Comparison of ENCODE assay signal across 31 mouse cellular contexts in the genomic region with DNA sequence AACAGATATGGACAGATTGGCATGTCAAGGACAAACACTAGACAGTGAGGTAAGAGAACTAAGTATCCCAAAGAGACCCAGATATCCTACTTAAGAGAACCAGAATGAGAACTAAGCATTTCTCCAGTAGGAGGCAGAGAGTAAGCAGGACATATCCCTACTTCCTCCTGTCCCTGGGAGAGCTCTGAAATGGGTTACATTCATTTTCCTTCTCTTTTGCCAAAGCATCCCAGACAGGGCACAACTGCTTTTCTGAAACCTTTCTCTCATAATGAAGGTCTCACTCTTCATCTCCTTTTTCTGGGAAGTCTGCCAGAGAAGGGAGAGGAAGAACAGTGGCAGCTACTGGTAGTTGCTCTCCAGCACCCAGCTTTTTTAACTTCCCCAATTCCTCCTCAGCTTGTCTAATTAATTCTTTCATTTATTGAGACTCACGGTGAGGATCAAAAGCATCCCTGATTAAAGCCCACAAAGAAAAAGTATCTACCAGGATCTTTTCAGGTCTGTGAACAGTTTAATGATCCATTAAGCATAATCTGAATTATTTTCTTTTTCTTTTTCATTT. TPM values are rescaled to one million over a fixed set of nuclear protein-coding genes. Genes with fewer than 3 reads are reported as not detected.
A peak's percentile ranks its signal among the peaks of the same experiment; 100 is the strongest.
DNase-seq lines count a peak whose midpoint lies in the region; ATAC-seq and TF ChIP-seq lines count a peak whose summit lies in the region.
"Had no signal": no experiment of that assay in that cellular context is flagged by ENCODE, and none has a peak within 500 bp of the region (broad histone marks: within the 10 kb centered on the region; RNA-seq: fewer than 3 reads in every experiment).

No protein-coding gene starts in this region.

- no peaks in the 10 kb centered on the region for H3K27me3 ChIP-seq in forebrain, embryonic 14.5 days (replicated peaks; ENCODE audit: control insufficient read depth, insufficient read depth, low read length)
- H3K27me3 ChIP-seq in forebrain, embryonic 16.5 days (replicated peaks; ENCODE audit: control insufficient read depth, insufficient read depth, low read length), result no peaks in the 10 kb centered on the region
- no peaks in the 10 kb centered on the region for H3K27me3 ChIP-seq in midbrain, embryonic 14.5 days (ENCODE audit: control insufficient read depth, insufficient read depth, low read length)
- H3K27me3 ChIP-seq in midbrain, embryonic 13.5 days, result no peaks in the 10 kb centered on the region
- H3K27me3 ChIP-seq: embryonic facial prominence, embryonic 15.5 days; hindbrain, embryonic 15.5 days; Patski had no signal

- no peaks in the 10 kb centered on the region for H3K9me3 ChIP-seq in forebrain, embryonic 14.5 days (replicated peaks; ENCODE audit: control insufficient read depth, low read length)
- no peaks in the 10 kb centered on the region for H3K9me3 ChIP-seq in forebrain, embryonic 16.5 days (ENCODE audit: control insufficient read depth, low read length)
- H3K9me3 ChIP-seq in midbrain, embryonic 14.5 days (ENCODE audit: control insufficient read depth, low read length), result no peaks in the 10 kb centered on the region
- H3K9me3 ChIP-seq in midbrain, embryonic 13.5 days, result no peaks in the 10 kb centered on the region
- H3K9me3 ChIP-seq: embryonic facial prominence, embryonic 15.5 days; G1E; heart, embryonic 10.5 days; hindbrain, embryonic 10.5 days; hindbrain, embryonic 15.5 days had no signal

- WGBS in forebrain, embryonic 14.5 days, result 5% methylated on average over 1 of the region's 1 CpGs
- WGBS in forebrain, embryonic 16.5 days, result 3% methylated on average over 1 of the region's 1 CpGs
- WGBS in midbrain, embryonic 14.5 days, result 40% methylated on average over 1 of the region's 1 CpGs
- WGBS in midbrain, embryonic 13.5 days, result 29% methylated on average over 1 of the region's 1 CpGs

- no peak overlapping the region for H3K9ac ChIP-seq in forebrain, embryonic 14.5 days (ENCODE audit: low read length)
- no peak overlapping the region for H3K9ac ChIP-seq in forebrain, embryonic 16.5 days (replicated peaks; ENCODE audit: low read depth, low read length)
- H3K9ac ChIP-seq in midbrain, embryonic 14.5 days (replicated peaks; ENCODE audit: low read length), result no peak overlapping the region
- no peak overlapping the region for H3K9ac ChIP-seq in midbrain, embryonic 13.5 days (replicated peaks)
- H3K9ac ChIP-seq: embryonic facial prominence, embryonic 15.5 days; hindbrain, embryonic 15.5 days had no signal

- no peaks in the 10 kb centered on the region for H3K36me3 ChIP-seq in forebrain, embryonic 14.5 days (ENCODE audit: control insufficient read depth, insufficient read depth, low read length)
- no peaks in the 10 kb centered on the region for H3K36me3 ChIP-seq in forebrain, embryonic 16.5 days (ENCODE audit: control insufficient read depth, insufficient read depth)
- no peaks in the 10 kb centered on the region for H3K36me3 ChIP-seq in midbrain, embryonic 14.5 days (ENCODE audit: control insufficient read depth, insufficient read depth, low read length)
- no peaks in the 10 kb centered on the region for H3K36me3 ChIP-seq in midbrain, embryonic 13.5 days
- H3K36me3 ChIP-seq: embryonic facial prominence, embryonic 15.5 days; G1E; heart, embryonic 10.5 days; hindbrain, embryonic 10.5 days; hindbrain, embryonic 15.5 days had no signal

- DNase-seq in forebrain, embryonic 14.5 days (ENCODE audit: low spot score), result peak; percentile 69
- DNase-seq in midbrain, embryonic 14.5 days, result peak; percentile 3
- peak; percentile 77 for DNase-seq in brain, embryonic 14.5 days (ENCODE audit: low read depth)
- no peak for DNase-seq in heart, postnatal 10 days
- no peak for DNase-seq in B cell, adult 2 months
- DNase-seq: adrenal gland, postnatal 14 days; cerebellum, adult 11-12 months; cerebellum, adult 9-10 months; embryo, embryonic 11 days; gastrocnemius, postnatal 10 days; heart, adult 18-20 months; heart, postnatal 14 days; kidney, adult 8-10 months had no signal

- H3K4me1 ChIP-seq in forebrain, embryonic 14.5 days (ENCODE audit: control insufficient read depth, insufficient read depth, low read length), result no peaks in the 10 kb centered on the region
- no peaks in the 10 kb centered on the region for H3K4me1 ChIP-seq in forebrain, embryonic 16.5 days (replicated peaks; ENCODE audit: control insufficient read depth, insufficient read depth, low read length)
- H3K4me1 ChIP-seq in midbrain, embryonic 14.5 days (ENCODE audit: control insufficient read depth, insufficient read depth, low read length), result no peaks in the 10 kb centered on the region
- H3K4me1 ChIP-seq in midbrain, embryonic 13.5 days (replicated peaks), result no peaks in the 10 kb centered on the region
- H3K4me1 ChIP-seq: embryonic facial prominence, embryonic 15.5 days; heart, embryonic 10.5 days; hindbrain, embryonic 10.5 days; hindbrain, embryonic 15.5 days had no signal

- peak; percentile 61; the same call in 1 of the 2 replicates for ATAC-seq in forebrain, embryonic 14.5 days
- no peak for ATAC-seq in forebrain, embryonic 16.5 days
- no peak for ATAC-seq in midbrain, embryonic 14.5 days (ENCODE audit: low FRiP score, low TSS enrichment)
- ATAC-seq in midbrain, embryonic 13.5 days, result no peak
- ATAC-seq: activated CD4-positive, CD25-positive, alpha-beta regulatory T cell, adult 4 months; CD4-positive, CD25-positive, alpha-beta regulatory T cell, adult 4 months; inflammation-experienced regulatory T-cells, adult 6 months; intestine, postnatal 0 days; Patski had no signal

- no peak for TF ChIP-seq POLR2A in brain, embryonic 14.5 days (IDR thresholded peaks at IDR 0.05; ENCODE audit: borderline replicate concordance, extremely low read depth, insufficient read depth, insufficient read length, poor library complexity, severe bottlenecking)

- no peak for TF ChIP-seq CTCF in brain, embryonic 14.5 days (IDR thresholded peaks at IDR 0.05; ENCODE audit: borderline replicate concordance, extremely low read depth, insufficient read depth, insufficient read length)

- H3K4me2 ChIP-seq in forebrain, embryonic 14.5 days (ENCODE audit: low read length), result no peak overlapping the region
- H3K4me2 ChIP-seq in forebrain, embryonic 16.5 days (ENCODE audit: low read length), result no peak overlapping the region
- no peak overlapping the region for H3K4me2 ChIP-seq in midbrain, embryonic 14.5 days (ENCODE audit: low read length)
- no peak overlapping the region for H3K4me2 ChIP-seq in midbrain, embryonic 13.5 days (replicated peaks)
- H3K4me2 ChIP-seq: embryonic facial prominence, embryonic 15.5 days; hindbrain, embryonic 15.5 days had no signal

- H3K27ac ChIP-seq in forebrain, embryonic 14.5 days (ENCODE audit: low read depth, low read length), result no peak overlapping the region
- no peak overlapping the region for H3K27ac ChIP-seq in forebrain, embryonic 16.5 days (ENCODE audit: low read length)
- H3K27ac ChIP-seq in midbrain, embryonic 14.5 days (replicated peaks; ENCODE audit: low read depth, low read length), result no peak overlapping the region
- no peak overlapping the region for H3K27ac ChIP-seq in midbrain, embryonic 13.5 days
- H3K27ac ChIP-seq: embryonic facial prominence, embryonic 15.5 days; heart, embryonic 10.5 days; hindbrain, embryonic 10.5 days; hindbrain, embryonic 15.5 days had no signal

- no peak overlapping the region for H3K4me3 ChIP-seq in forebrain, embryonic 14.5 days (ENCODE audit: low read depth, low read length)
- no peak overlapping the region for H3K4me3 ChIP-seq in forebrain, embryonic 16.5 days (replicated peaks; ENCODE audit: low read length)
- H3K4me3 ChIP-seq in midbrain, embryonic 14.5 days (replicated peaks; ENCODE audit: low read depth, low read length), result no peak overlapping the region
- no peak overlapping the region for H3K4me3 ChIP-seq in midbrain, embryonic 13.5 days (replicated peaks)
- H3K4me3 ChIP-seq: embryonic facial prominence, embryonic 15.5 days; erythroblast, embryonic 14.5 days; heart, embryonic 10.5 days; hindbrain, embryonic 10.5 days; hindbrain, embryonic 15.5 days had no signal

- intact Hi-C loops in heart, postnatal 10 days (cut with DNase I), result loop anchor here (1.0 kb wide), 1 partner anchor 9 kb away; no protein-coding TSS in a partner anchor

RNA-seq across cellular contexts. Expression of gene Crisp3, which starts 32.9 kb away (rescaled TPM):
- polyA plus RNA-seq in forebrain, embryonic 14.5 days (2014; fragmentation: Nextera tagmentation; extraction: Ambion mirVana), result not detected in 2 replicates
- not detected in 2 replicates for polyA plus RNA-seq in forebrain, embryonic 16.5 days (2015; fragmentation: Nextera tagmentation; extraction: Ambion mirVana)
- not detected in 2 replicates for polyA plus RNA-seq in midbrain, embryonic 14.5 days (2014; fragmentation: Nextera tagmentation; extraction: Ambion mirVana)
- not detected in 2 replicates for polyA plus RNA-seq in midbrain, embryonic 13.5 days (2015; fragmentation: Nextera tagmentation; extraction: Ambion mirVana)
- polyA plus RNA-seq in brain, embryonic 14.5 days (2012; rRNA removed), result not detected in 2 replicates
- total RNA-seq in heart, postnatal 10 days (2021), result not detected
- total RNA-seq: adrenal gland, adult 18-20 months; adrenal gland, postnatal 14 days; gastrocnemius, postnatal 10 days; gastrocnemius, postnatal 4 days; heart, adult 18-20 months; heart, postnatal 14 days had no signal
- polyA plus RNA-seq: activated CD4-positive, CD25-positive, alpha-beta regulatory T cell, adult 4 months; CD4-positive, CD25-positive, alpha-beta regulatory T cell, adult 4 months; embryonic facial prominence, embryonic 11.5 days; erythroblast, embryonic 14.5 days; G1E; heart, embryonic 10.5 days; heart, embryonic 14.5 days; hindbrain, embryonic 10.5 days; inflammation-experienced regulatory T-cells, adult 6 months; intestine, postnatal 0 days; kidney, embryonic 16.5 days; Patski had no signal

RNA-seq across cellular contexts. Expression of gene Crisp1, which starts 44.0 kb away (rescaled TPM):
- polyA plus RNA-seq in forebrain, embryonic 14.5 days (2014; fragmentation: Nextera tagmentation; extraction: Ambion mirVana), result not detected in 2 replicates
- polyA plus RNA-seq in forebrain, embryonic 16.5 days (2015; fragmentation: Nextera tagmentation; extraction: Ambion mirVana), result not detected in 2 replicates
- not detected in 2 replicates for polyA plus RNA-seq in midbrain, embryonic 14.5 days (2014; fragmentation: Nextera tagmentation; extraction: Ambion mirVana)
- polyA plus RNA-seq in midbrain, embryonic 13.5 days (2015; fragmentation: Nextera tagmentation; extraction: Ambion mirVana), result not detected in 2 replicates
- polyA plus RNA-seq in brain, embryonic 14.5 days (2012; rRNA removed), result not detected in 2 replicates
- total RNA-seq in heart, postnatal 10 days (2021), result not detected
- total RNA-seq: adrenal gland, adult 18-20 months; adrenal gland, postnatal 14 days; gastrocnemius, postnatal 10 days; gastrocnemius, postnatal 4 days; heart, adult 18-20 months; heart, postnatal 14 days had no signal
- polyA plus RNA-seq: activated CD4-positive, CD25-positive, alpha-beta regulatory T cell, adult 4 months; CD4-positive, CD25-positive, alpha-beta regulatory T cell, adult 4 months; embryonic facial prominence, embryonic 11.5 days; erythroblast, embryonic 14.5 days; G1E; heart, embryonic 10.5 days; heart, embryonic 14.5 days; hindbrain, embryonic 10.5 days; inflammation-experienced regulatory T-cells, adult 6 months had no signal

Comparison
In these comparisons a context has a peak if more than half of its experiments do, and no peak if none do; other contexts are left out.
1. DNase-seq: peak in forebrain, embryonic 14.5 days (single experiment), midbrain, embryonic 14.5 days (single experiment) and brain, embryonic 14.5 days (single experiment); none in heart, postnatal 10 days (0 of 2) and B cell, adult 2 months (0 of 2).